Mouse (Mus musculus) spleen, adult 2 months (tissue): ENCODE data around the gene Prkca.

Experiments
- CTCF ChIP-seq: fragments of 200-500 bp; IDR thresholded peaks from 2 replicates; pipeline ENCODE4 v1.5.1; 2011; ENCODE audit warnings: mild to moderate bottlenecking, inconsistent platforms; ENCODE audit not compliant: insufficient read depth, insufficient read length, insufficient replicate concordance; ENCODE audit errors: extremely low read depth
- POLR2A ChIP-seq: fragments of 200-500 bp; IDR thresholded peaks from 2 replicates; pipeline ENCODE4 v1.6.1; 2011; ENCODE audit warnings: low read depth, low read length, inconsistent platforms

DNA sequence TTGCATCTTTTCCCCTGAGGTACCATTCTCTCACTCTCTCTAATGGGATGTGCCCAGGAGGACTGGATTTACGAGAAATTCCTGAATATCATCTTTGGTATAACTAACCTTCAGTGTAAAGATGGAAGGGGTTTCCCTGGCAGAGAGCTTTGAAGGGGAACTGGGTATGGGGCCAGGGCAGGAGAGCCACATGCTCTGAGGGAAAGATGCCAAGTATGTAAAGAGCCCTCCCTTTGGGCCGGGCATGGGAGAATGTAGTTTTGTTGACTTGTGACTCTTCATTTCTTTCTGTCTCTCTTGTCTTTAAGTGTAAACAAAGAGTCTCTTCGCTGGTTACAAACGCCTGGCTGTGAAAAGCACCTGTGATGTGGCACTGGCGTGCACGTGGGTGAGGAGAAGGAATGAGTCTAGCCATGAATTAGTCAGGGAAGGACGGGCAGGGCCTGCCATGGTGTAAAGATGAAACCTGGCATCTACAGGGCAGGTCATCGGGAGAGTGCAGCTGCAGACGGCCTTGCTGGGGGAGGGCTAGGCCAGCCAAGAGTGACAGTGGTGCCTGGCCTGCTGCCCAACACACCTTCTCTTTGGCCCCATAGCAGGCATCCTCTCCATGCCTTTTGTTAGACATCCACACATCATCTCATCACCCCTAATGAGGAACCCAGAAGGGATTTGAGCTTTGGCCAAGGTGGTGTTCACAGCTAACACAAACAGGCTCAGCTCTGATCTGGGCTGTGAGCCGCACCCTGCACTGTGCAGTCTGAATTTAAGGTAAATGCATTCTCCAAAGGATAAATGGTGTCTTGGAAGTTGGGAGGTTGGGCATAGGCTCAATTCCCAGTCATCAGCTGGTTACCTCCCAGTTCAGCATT, 388.3 kb downstream of the Prkca start:
- TF ChIP-seq CTCF (no peak), POLR2A (no peak)
